Mouse (Mus musculus) spleen, postnatal 10 days (tissue): ENCODE measurements around the gene 1700029H14Rik.

Experiments
- DNase-seq, 2 experiments: peaks; one replicate each; pipeline ENCODE4 v3.0.0; 2021 to 2022; ENCODE audit warnings: low spot score in 2 of 2

Gene 1700029H14Rik

DNA sequence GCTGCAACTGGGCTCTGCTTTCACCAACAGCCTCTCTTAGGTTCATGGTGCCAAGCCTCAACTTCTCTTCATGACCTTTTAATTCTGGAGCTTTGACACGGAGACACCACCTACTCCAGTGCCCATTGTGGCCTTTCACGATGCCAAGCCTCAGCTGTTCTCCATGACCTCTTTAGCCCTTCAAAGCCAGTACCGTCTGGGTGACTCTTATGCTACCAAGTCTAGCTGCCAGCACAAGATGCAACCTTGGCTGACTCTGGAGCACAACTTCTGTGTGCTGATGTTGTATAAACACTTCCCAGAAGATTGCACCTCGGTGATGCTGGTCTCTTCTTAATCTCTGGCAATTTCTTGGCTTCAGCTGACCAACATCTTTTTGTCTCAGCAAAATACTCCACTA is 15.8 kb downstream of the 1700029H14Rik start:
- no peak for DNase-seq

DNA sequence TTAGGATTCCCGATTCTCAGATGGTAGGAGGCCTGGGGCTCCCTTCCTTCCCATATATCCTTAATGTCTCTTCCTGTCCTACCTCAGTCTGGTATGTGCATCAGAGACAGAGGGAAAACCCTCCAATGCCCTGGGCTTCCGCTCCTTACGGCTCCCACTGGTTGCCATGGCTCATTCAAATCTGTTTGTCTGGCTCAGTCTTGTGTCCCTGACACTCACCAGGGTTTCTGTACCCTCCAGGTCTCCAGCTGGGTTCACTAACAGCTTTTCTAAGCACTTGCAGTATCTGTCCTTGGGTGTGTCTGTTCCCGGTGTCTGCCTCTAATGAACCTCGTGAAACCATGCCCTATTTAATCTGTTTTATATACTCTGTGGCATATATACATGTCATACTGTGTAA is 20.7 kb downstream of the 1700029H14Rik start:
- no peak for DNase-seq

DNA sequence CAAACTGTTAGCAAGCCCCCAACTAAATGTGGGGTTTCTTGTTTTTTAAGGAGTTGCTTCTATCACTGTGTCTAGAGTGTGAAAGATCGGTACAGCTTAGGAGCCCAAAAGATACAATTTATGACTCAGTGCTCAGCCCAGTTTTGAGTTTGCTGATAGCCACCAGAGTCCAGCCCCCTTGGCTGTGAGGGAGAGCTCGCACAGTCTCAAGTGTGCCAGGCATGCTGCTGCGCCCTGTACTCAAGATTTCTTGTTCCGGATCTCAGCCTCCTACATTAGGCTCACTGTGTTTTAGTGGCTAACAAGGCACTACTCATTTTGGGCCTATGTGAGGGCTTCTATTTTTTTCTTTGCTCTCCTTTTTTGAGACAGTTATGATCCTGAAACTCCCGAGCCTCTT is 22.1 kb downstream of the 1700029H14Rik start:
- no peak for DNase-seq

DNA sequence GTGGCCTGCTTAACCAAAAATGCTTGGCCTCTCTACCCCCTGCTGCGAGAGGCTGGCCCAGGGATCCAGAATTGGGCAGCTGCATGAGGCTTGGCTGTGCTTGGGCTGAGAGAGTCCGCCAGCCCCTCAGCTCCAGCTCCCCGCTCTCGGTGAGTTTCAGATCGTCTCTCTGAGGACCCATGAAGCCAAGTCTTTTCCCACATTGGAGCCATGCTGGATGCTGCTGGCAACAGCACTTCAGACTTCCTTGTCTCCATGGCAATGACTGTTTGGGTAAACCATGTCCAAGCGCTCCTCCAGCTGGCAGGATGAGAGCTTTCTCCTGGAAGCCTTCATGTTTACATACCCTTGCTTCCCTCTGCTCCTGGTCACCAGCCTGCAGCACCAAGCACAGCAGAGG is 23.4 kb downstream of the 1700029H14Rik start:
- DNase-seq, result no peak

DNA sequence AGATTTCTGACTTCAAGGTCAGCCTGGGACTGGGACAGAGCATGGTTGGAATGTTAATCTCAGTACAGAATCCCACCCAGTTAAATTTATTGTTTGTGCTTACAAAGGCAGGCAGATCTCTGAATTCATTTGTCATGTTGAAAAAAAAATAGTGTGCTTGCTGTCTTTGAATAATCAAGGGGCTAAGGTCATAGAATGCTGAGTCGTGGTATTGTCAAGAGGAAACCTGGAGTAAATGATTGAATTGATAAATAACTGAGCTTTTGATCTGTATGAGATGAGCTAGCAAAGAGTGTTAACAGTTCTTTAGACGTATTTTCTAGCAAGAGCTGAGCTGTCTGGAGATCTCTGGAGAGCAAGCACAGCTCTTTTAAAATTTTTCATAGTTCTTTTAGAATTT is 25.2 kb downstream of the 1700029H14Rik start:
- DNase-seq, result no peak

DNA sequence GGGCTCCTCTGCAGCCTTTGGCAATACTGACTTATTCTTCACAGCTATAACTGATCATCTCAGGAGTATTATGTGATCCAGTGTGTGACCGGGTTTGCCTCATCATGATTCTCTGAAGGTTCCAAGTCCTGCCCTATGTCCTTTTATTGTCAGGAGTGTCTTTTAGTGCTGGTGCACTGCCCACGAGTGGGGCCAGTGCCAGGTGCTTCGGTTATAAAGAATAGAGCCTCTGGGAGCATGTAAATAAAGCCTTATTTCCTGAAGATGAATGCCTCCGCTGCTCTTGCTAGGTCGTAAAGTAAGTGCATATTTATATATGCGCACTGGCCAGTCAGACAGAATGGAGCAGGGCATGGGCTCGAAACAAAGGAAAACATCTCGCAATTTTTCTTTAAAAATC is 29.1 kb downstream of the 1700029H14Rik start:
- no peak for DNase-seq

DNA sequence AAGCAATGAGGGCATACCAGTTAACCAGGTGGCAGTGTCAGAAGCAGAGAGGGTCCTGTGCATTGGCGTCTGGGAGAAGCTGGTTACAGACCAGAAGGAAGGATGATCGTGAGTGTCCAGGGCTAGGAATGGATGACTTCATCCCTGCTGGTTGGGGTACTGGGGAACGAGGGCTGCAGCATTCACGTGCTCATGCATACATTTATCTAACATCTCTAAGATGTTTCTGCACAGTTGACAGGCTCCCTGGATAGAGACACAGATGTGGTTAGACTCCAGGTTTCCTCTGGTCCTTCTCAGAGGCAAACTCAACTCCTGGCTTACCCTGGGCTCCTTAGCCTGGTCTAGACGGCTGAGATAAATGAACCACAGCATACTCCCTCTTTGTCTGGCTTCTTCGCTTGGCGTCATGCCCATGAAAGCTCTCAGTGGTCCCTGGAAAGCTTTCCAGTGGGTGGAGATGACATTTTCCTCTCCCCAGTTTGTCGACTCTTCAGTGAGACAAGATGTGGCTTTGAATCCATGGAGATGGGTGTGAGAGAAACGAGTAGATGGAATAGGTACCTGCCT is 30.6 kb downstream of the 1700029H14Rik start:
- DNase-seq, result no peak

DNA sequence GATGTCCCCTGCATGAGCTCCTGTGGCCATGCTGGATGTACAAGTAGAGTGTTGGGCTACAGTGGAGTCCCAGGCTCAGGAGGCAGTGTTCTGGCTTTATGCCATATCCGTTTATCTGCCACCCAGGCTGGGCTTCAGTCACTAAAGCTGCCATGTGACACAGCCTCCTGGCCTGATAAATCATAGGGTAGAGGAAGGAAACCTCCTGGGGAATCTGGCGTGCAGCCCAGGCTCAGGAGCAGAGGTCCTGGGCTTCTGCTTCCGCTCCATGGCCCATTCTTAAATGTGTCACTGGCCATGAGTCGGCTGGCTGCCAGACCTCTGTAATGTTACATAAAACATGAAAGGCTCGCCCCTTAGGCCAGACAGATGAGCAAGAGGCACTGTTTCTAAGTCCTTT is 31.3 kb downstream of the 1700029H14Rik start:
- peak in 1 of 2 experiments; percentile 71 for DNase-seq

DNA sequence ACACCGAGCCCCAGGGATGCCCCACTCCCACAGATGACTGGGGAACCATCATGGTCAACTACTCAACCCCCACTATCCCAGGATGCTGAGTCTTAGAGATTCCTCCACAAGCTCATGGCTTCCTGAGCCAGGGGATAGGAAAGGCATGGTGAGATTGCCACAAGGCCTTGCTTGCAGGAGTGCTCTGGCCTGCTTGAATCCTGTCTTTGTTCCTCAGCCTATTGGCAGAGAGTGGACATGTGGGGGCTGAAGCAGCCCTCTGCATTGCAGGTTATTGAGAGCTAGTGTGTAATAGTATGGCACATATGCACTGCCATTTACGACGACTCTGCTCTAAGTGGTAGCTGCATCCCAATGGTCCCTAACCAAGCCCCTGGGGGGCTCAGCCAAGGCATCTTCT is 31.9 kb downstream of the 1700029H14Rik start:
- no peak for DNase-seq

DNA sequence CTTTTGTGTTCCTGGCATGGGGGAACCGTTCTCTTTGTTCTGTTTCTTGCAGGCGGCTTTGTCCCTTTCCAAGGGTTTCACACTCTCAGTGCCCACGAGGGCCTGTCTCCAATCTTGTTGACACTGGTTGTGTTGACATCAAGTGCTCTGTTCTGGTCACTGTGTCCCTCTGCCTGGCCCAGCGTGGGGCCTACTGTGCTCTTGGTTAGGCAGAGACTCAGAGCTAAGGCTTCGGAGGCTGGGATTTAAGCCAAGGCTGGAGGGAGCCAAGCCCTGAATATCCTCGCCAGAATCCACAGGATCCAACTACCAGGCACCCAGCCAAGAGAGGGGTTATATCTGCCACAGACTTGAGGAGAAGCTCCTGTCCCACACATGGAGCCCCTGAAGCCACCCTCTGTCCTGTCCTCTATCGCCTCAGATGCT is 32.4 kb downstream of the 1700029H14Rik start:
- DNase-seq, result no peak

DNA sequence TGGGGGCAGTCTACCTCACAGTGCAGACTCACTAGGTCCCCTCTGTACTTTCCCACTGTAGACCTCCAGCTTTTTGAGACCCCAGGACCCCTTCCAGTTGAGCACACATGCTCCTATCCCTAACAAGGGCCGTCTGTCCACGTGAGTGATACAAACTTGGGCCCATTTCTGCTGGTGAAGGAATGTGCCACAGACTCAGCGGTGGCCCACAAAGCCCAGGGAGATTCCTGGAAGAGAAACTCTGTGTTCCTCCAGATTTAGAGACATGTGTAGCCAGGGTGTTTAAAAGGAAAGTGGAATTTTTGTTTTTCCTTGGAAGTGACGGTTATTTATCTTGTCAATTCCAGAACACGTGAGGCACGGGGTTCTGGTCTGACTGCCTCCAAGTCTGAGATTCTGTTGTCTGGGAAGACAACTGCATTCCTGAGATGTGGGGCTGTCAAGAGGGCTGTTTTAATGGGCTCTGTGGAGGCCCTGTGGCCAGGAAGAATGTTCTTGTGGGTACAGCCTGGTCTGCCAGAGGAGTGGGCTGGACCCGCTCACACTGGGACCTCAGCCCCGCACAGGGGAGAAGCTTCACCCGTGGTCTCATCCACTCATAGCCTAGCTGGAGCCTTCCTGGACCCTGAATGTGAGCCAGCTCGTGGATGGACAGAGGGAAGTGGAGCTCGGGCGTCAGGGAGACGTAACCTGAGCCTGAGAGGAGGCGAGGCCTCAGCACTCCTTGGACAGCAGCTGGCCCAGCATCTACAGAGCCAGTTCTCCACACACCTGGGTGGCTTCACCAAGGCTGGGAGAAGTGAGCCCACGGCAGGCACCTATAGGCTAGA is 33.0 kb downstream of the 1700029H14Rik start:
- no peak for DNase-seq

DNA sequence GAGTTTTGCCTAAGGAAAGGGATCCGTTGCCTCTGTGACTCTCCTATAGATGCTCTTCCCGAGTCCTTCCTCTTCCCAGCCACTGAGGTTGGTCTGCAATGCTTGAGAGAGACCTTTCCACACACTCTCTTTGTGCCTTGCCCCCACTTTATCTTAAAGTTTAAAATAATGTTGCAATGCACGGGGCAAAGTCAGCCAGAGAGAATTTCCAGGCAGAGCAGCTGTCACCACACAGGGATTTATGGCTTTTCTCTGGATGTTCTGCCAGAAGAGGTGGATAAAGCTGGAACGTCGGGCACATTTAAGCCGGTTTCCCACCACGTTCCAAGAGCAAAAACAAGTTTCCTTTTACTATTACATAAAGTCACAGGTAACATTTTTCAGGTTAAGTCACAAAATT is 40.9 kb downstream of the 1700029H14Rik start:
- no peak for DNase-seq

DNA sequence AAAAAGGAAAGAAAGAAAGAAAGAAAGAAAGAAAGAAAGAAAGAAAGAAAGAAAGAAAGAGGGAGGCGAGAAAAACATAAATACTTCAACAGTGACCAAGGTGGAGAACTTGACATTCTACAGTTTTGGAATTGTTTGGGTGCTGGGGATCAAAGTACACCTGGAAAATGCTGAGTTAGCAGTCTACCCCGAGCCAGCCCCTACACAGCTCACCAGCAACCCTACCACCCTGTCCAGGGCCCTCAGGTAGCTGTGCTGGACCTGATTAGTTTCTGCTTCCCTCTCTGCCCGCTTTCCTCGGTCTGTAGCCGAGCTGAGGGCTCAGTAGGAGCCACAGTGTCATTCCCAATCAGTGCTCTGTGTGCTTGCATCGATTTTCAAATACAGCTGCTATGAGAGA is 41.9 kb downstream of the 1700029H14Rik start:
- no peak for DNase-seq

DNA sequence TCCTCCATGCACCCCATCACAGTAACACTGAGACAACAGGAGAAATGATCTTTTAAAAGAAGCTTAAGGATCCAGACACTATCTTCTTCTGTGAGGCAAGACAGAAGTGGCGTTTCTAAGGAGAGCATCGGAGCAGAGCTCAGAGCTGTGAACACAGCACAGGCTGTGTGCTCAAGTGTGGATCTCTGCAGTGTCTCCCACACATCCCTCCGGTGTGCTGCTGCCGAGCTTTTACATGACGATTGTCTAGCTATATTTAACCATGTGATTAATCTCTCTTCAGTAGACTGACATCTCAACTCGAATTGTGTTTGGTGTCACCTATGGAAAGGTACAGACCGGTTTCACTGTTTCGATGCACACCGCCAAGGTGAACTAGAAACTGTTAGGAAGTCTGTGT is 42.8 kb downstream of the 1700029H14Rik start:
- DNase-seq, result no peak

DNA sequence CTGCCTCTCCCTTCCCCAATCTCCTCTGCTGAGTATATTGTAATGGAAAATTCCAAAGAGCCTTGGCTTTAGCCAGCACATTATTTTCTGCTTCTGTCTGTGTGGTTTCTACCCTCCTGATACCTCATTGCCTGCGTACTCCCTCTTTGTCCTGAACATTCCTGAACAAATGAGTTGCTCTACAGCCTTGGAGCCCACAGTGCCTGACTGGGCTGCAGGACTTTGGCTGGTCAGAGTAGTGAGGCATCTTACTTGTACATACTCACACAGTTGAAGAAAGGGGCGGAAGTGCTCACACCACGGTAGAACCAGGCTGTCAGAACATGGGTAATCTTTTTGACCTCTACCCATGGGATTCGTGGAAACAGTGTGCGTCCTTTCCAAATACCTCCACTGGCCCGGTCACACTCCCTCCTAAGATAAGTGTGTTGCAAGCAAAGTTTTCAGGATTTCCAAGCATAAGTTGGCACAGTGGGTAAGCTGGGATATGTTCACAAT is 44.9 kb downstream of the 1700029H14Rik start:
- DNase-seq, result no peak

DNA sequence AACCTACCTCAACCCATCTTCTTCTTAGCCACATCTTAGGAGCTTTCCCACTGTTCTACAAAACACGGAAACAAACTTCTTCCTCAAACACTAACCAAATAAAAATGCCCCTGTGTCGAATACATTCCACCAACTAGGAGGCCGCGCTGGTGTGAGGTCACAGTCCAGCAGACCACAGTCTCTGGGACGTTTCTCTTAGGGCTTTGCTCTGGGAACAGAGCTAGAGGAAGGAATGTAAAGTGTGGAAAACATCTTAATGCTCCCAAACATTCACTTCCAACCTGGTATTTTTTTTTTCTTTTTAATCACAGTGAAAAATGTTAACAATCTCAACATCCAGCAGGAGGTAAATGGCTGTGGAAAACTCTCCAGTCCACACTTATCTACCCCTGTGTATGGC is 45.5 kb downstream of the 1700029H14Rik start:
- DNase-seq, result no peak

DNA sequence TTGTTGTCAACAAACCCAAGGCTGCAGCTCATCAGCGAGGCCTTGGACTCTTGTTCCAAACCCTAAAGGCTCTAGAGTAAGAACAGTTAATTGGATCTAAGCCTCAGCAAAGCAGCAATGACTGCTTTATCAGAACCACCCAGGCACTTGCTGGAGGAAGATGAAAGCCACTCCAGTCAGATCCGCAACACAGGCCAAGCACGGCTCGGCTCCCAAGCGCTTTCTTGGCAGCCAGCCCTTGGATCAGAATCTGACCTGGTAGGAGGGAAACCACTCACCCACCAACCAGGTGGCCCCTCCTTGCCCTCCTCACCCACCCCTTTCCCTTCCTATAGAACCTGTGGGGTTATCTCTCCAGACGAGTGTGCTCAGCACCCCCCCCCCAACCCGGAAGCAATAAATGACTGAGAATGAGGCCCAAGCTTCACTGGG is 46.2 kb downstream of the 1700029H14Rik start:
- DNase-seq, result no peak

DNA sequence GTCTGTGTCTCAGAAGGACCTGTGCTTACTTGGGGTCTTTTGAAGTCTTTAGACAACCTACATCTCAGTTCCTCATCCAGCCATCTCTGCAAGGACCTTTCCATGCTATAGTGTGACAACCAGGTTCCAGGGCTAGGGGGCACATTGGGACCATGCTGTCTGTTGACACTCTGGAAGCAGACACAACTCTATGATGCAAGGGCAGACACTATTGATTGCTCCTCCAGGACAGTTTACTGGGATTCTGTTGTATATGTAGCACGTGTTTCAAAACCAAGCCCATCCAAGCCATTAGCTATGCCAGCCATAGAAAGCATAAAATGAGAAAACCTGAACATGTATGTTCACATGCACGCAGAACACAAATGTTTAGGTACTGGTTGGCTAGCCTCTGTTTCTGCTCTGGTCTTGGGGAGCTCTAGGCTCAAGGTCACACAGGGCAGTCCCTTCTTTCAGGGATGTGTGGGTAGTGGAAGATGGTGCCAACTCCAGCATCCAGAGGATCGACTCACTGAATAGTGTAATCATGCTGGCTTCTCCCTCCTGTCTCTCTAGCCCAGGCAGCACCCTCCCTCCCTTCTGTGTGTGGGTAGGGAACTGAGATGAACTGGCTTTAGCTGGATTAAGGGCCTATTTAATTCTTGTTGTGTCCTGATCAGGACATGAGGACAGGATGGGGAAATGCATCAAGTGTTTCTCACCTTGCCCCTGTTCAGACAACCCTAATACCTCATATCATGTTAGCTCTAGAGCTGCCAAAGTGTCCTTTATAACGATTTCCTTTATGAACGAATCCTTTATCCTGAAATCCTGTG is 48.5 kb downstream of the 1700029H14Rik start:
- DNase-seq, result no peak

DNA sequence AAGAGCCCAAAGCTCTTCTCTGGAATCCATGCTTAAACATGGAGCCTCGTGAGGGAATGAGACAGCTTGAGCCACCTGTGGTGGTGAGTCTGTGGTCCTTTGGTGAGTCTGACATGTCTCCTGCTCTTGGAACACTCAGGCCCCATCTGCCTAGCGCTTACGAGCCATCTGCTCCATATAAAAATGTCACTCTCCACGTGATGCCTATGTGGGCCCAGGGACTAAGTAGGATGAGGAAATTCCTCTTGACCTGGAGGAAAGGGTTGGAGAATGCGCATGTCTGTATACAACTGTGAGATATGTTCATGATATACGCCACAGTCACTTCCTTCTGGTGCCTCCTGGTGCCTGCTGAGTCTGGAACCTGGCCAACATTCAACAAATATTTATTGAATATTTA is 49.6 kb downstream of the 1700029H14Rik start:
- no peak for DNase-seq

DNA sequence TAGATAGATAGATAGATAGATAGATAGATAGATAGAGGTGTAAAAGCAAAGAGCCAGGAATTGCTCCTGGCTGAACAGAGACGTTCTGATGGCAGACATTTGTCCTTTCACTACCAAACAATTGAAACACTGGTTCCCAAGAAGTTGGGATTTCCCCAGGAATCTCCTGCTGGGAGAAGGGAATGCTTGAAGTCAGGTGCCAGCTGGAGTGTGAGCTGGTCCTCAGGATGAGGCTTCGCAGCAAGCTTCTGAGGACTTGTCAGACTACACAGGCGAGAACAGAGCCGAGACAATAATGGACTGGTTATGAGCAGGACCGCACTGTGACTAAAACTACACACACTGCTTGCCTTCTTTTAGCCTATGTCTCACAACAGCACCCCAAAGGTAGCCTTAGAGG is 50.2 kb downstream of the 1700029H14Rik start:
- no peak for DNase-seq

DNA sequence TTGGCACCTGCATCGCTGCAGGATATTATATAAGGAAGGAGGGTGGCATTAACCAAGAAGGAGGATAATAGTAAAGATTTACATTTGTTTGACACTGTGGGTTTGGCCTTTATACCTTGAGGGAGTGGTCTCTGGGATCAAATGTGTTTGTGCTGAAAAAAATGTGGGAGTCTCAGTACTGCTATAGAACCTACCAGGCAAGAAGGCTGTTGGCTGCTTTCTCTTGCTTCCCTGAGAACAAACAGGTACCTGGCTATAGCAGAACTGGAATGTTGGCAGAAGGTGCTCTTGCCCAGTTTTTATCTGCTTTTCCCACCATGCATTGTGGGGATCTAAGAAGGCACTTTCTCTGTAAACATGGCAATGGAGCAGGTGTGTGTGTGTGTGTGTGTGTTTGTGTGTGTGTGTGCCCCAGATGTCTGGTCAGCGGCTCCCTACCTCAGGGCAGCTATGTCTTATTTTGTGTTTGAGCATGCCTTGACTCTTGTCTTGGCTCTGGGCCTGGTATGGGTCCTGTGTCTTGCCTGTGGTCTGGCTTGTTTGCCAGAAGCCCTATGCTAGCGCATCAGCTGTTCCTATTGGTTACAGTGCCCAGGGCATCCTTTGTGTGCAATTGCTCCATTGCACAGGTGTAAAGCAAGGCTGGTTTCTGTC is 54.9 kb downstream of the 1700029H14Rik start:
- DNase-seq, result no peak

DNA sequence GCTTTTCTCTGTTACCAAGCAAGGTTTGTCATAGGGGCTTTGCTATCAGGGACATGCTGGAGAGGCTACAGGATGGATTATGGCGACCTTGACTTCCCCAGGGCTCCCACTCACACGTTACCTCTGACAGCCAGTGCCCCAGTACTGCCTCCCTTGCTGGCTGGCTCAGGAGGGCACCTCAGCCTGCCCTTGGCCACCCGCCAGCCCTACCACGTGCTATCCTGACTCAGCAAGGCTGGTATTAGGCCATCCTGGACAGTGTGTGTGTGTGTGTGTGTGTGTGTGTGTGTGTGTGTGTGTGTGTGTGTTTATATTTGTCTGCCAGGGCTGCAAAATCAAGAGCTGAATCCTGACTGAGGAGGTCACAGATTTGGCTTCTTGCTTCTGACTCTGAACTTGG is 55.4 kb downstream of the 1700029H14Rik start:
- DNase-seq, result peak in 1 of 2 experiments; percentile 54
